Mouse (Mus musculus): ENCODE data around the gene Mgat5b.

DNA sequence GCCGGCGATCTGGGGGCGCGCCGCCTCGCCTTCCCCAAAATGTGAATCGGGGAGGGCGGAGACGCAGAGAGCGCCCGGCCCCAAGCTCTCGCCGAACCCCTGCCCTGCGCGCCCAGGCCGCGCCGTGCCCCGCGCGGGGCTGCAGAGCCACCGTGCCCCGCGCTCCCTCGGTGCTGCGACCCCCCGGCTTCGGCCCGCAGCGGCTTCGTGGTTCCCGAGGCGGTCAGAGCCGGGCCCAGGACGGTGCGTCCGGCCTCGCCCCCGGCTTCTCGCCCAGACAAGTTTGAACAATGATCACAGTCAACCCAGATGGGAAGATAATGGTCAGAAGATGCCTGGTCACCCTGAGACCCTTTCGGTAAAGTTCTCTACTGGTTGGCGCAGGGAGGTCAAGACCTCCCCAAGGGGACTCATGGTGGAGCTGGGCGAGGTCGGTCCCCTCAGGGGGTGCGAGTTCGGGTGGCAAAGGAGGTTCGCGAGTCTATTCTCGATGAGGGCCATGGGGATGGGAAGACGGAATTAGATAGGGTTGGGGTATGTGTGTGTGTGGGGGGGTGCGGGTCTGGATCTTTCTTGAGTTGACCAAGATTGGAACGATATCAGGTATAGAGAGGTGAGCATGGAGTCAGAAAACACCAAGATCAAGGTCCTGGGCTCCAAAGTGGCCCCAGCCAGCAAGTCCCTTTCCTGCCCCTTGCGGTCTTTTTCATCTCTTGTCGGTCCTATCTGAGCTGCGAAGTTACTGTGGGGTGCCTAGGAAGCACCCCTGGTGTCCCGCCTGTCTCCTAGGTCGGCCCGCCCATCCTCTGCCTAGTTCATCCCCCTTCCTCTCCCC is 740 bp downstream of the Mgat5b start:
- TF ChIP-seq MAFK (IDR thresholded peaks at IDR 0.05; ENCODE audit: insufficient read depth, low read depth, low read length) = no peak
- TF ChIP-seq HCFC1 (IDR thresholded peaks at IDR 0.05; ENCODE audit: borderline replicate concordance, insufficient read depth, low read length) = no peak
- no peak for TF ChIP-seq CHD2 (IDR thresholded peaks at IDR 0.05; ENCODE audit: low read depth, low read length)
- no peak for TF ChIP-seq ZNF384 (IDR thresholded peaks at IDR 0.05; ENCODE audit: low read depth, low read length)
- TF ChIP-seq ZC3H11A (IDR thresholded peaks at IDR 0.05; ENCODE audit: borderline replicate concordance, low read depth, low read length) = no peak

Measured in ES-E14 (cell line).